8 mouse cellular contexts compared by ENCODE assay signal in the genomic region with DNA sequence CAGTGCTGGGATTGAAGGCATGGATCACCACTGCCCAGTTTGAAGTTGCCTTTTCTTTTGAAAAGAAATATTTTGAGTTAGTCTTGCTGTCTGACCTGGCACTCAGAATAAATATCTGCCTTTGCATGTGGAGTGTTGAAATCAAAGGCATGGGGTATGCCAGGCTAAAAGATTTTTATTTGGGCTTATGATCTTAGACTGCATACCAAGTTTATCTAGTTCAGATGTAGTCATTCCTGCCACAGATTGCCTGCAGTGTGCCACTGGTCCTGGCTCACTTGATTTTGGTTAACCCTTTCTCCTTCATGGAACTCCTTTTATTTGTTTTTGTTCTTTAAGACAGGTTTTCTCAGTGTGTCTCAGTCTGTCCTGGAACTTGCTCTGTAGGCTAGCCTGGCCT. TPM values are rescaled to one million over a fixed set of nuclear protein-coding genes. Genes with fewer than 3 reads are reported as not detected.
DNase-seq lines count a peak whose midpoint lies in the region; ATAC-seq and TF ChIP-seq lines count a peak whose summit lies in the region.

No protein-coding gene starts in this region.

- H3K4me3 ChIP-seq in cerebellum, adult 2 months (replicated peaks; ENCODE audit: insufficient read depth, low read depth, low read length) = peak overlapping the region; percentile 97
- peak overlapping the region; percentile 77 for H3K4me3 ChIP-seq in forebrain, embryonic 14.5 days (ENCODE audit: low read depth, low read length)
- H3K4me3 ChIP-seq in liver, embryonic 11.5 days (ENCODE audit: low read depth, low read length) = peak overlapping the region; percentile 95

- no peaks in the 10 kb centered on the region; the same call in 1 of the 2 replicates for H3K4me1 ChIP-seq in cerebellum, adult 2 months (ENCODE audit: control insufficient read depth, insufficient read depth, low read length)
- peaks cover 24% of the 10 kb centered on the region for H3K4me1 ChIP-seq in forebrain, embryonic 14.5 days (ENCODE audit: control insufficient read depth, insufficient read depth, low read length)
- peaks cover 16% of the 10 kb centered on the region for H3K4me1 ChIP-seq in liver, embryonic 11.5 days (replicated peaks; ENCODE audit: control insufficient read depth, insufficient read depth, low read length)

- ATAC-seq in forebrain, embryonic 14.5 days = no peak
- no peak for ATAC-seq in liver, embryonic 11.5 days (replicated peaks; ENCODE audit: low FRiP score)

- H3K36me3 ChIP-seq in forebrain, embryonic 14.5 days (ENCODE audit: control insufficient read depth, insufficient read depth, low read length) = peaks cover 31% of the 10 kb centered on the region
- peaks cover 30% of the 10 kb centered on the region for H3K36me3 ChIP-seq in liver, embryonic 11.5 days (ENCODE audit: control insufficient read depth, insufficient read depth, low read length)

- H3K9ac ChIP-seq in forebrain, embryonic 14.5 days (ENCODE audit: low read length) = peak overlapping the region; percentile 72
- H3K9ac ChIP-seq in liver, embryonic 11.5 days (ENCODE audit: low read depth, low read length) = peak overlapping the region; percentile 69

- no peak overlapping the region for H3K27ac ChIP-seq in cerebellum, adult 2 months (ENCODE audit: insufficient read depth, low read length)
- H3K27ac ChIP-seq in forebrain, embryonic 14.5 days (ENCODE audit: low read depth, low read length) = no peak overlapping the region
- H3K27ac ChIP-seq in liver, embryonic 11.5 days (ENCODE audit: low read depth, low read length) = 0 out of 2 replicates have a peak overlapping the region, but pooled peaks have one; percentile 5

- no peaks in the 10 kb centered on the region for H3K9me3 ChIP-seq in forebrain, embryonic 14.5 days (replicated peaks; ENCODE audit: control insufficient read depth, low read length)
- H3K9me3 ChIP-seq in liver, embryonic 11.5 days (ENCODE audit: control insufficient read depth, low read length) = no peaks in the 10 kb centered on the region

- no peaks in the 10 kb centered on the region for H3K27me3 ChIP-seq in cerebellum, adult 2 months (ENCODE audit: control insufficient read depth, insufficient read depth, low read length)
- no peaks in the 10 kb centered on the region for H3K27me3 ChIP-seq in forebrain, embryonic 14.5 days (replicated peaks; ENCODE audit: control insufficient read depth, insufficient read depth, low read length)
- H3K27me3 ChIP-seq in liver, embryonic 11.5 days (replicated peaks; ENCODE audit: control insufficient read depth, insufficient read depth, low read length) = no peaks in the 10 kb centered on the region

- peak in 1 of 2 experiments; percentile 7 for DNase-seq in cerebellum, adult 2 months
- no peak for DNase-seq in cerebellum, postnatal 25 days
- peak; percentile 30 for DNase-seq in 3T3-L1 (ENCODE audit: low read depth, low spot score)
- DNase-seq in forebrain, embryonic 14.5 days (ENCODE audit: low spot score) = no peak
- DNase-seq in liver, embryonic 11.5 days (ENCODE audit: low spot score) = no peak
- no peak for DNase-seq in thymus, postnatal 25 days
- DNase-seq in frontal cortex, postnatal 25 days (ENCODE audit: low spot score in 2 of 2) = no peak
- no peak for DNase-seq in urinary bladder, adult 18-20 months (ENCODE audit: low spot score in 2 of 2)

- TF ChIP-seq CTCF in cerebellum, adult 2 months (IDR thresholded peaks at IDR 0.05; ENCODE audit: borderline replicate concordance, insufficient read depth, low read depth, low read length) = no peak

- peak overlapping the region; percentile 85 for H3K4me2 ChIP-seq in forebrain, embryonic 14.5 days (ENCODE audit: low read length)
- peak overlapping the region; percentile 82 for H3K4me2 ChIP-seq in liver, embryonic 11.5 days

- TF ChIP-seq POLR2A in cerebellum, adult 2 months (IDR thresholded peaks at IDR 0.05; ENCODE audit: borderline replicate concordance, insufficient read depth, low read length) = no peak

RNA-seq across cellular contexts. Expression of a gene that starts 1.4 kb away (rescaled TPM):
- 142 and 149 TPM in 2 replicates for polyA plus RNA-seq in cerebellum, adult 2 months (2012; rRNA removed)
- polyA plus RNA-seq in forebrain, embryonic 14.5 days (2014; fragmentation: Nextera tagmentation; extraction: Ambion mirVana) = 302 and 305 TPM in 2 replicates
- 244 and 245 TPM in 2 replicates for polyA plus RNA-seq in liver, embryonic 11.5 days (2014; fragmentation: Nextera tagmentation; extraction: Ambion mirVana)

RNA-seq across cellular contexts. Expression of a gene that starts 6.6 kb away (rescaled TPM):
- 33.5 and 34.4 TPM in 2 replicates for polyA plus RNA-seq in cerebellum, adult 2 months (2012; rRNA removed)
- polyA plus RNA-seq in forebrain, embryonic 14.5 days (2014; fragmentation: Nextera tagmentation; extraction: Ambion mirVana) = 28.9 and 29.5 TPM in 2 replicates
- 15.9 and 16.1 TPM in 2 replicates for polyA plus RNA-seq in liver, embryonic 11.5 days (2014; fragmentation: Nextera tagmentation; extraction: Ambion mirVana)

RNA-seq across cellular contexts. Expression of a gene that starts 44.0 kb away (rescaled TPM):
- polyA plus RNA-seq in cerebellum, adult 2 months (2012; rRNA removed) = 73.1 and 74.9 TPM in 2 replicates
- 327 and 340 TPM in 2 replicates for polyA plus RNA-seq in forebrain, embryonic 14.5 days (2014; fragmentation: Nextera tagmentation; extraction: Ambion mirVana)
- polyA plus RNA-seq in liver, embryonic 11.5 days (2014; fragmentation: Nextera tagmentation; extraction: Ambion mirVana) = 256 and 289 TPM in 2 replicates
